ENCODE assay signal across 17 mouse cellular contexts in the genomic region with DNA sequence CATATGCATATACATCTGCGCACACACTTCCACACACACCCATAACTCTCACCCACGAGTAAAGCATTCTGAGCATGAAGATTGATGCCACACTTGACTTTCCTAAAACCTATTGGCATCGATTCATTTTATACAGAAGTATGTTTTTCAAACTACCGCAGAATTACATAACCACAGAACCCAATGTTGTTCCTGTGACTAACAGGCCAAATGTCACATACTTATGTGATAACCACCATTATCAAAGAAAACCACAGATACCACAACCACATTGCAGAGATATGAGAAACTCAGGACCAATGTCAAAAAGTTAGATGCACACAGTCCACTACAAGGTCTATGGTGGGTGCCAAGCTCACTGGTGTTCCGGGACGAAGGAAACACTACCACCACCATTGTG. TPM values are rescaled to one million over a fixed set of nuclear protein-coding genes. Genes with fewer than 3 reads are reported as not detected.
"Had no signal": no experiment of that assay in that cellular context is flagged by ENCODE, and none has a peak within 500 bp of the region (broad histone marks: within the 10 kb centered on the region; RNA-seq: fewer than 3 reads in every experiment).

No protein-coding gene starts in this region.

- H3K27me3 ChIP-seq: limb, embryonic 12.5 days; liver, embryonic 13.5 days; lung, embryonic 15.5 days; midbrain, embryonic 15.5 days; neural tube, embryonic 13.5 days had no signal

- H3K4me3 ChIP-seq: limb, embryonic 12.5 days; liver, embryonic 13.5 days; lung, embryonic 15.5 days; midbrain, embryonic 15.5 days; neural tube, embryonic 13.5 days had no signal

- H3K4me2 ChIP-seq: limb, embryonic 12.5 days; liver, embryonic 13.5 days; lung, embryonic 15.5 days; midbrain, embryonic 11.5 days; midbrain, embryonic 15.5 days; neural tube, embryonic 13.5 days had no signal

- H3K36me3 ChIP-seq: limb, embryonic 12.5 days; liver, embryonic 13.5 days; lung, embryonic 15.5 days; midbrain, embryonic 15.5 days; neural tube, embryonic 13.5 days had no signal

- H3K4me1 ChIP-seq: limb, embryonic 12.5 days; liver, embryonic 13.5 days; lung, embryonic 15.5 days; midbrain, embryonic 15.5 days; neural tube, embryonic 13.5 days had no signal

- H3K9ac ChIP-seq: limb, embryonic 12.5 days; liver, embryonic 13.5 days; liver, postnatal 0 days; lung, embryonic 15.5 days; midbrain, embryonic 15.5 days; neural tube, embryonic 13.5 days had no signal

- ATAC-seq: liver, postnatal 0 days; midbrain, embryonic 15.5 days had no signal

- DNase-seq: kidney, adult 9 months; kidney, postnatal 36 days; liver; liver, embryonic 13.5 days; liver, postnatal 0 days; retina, postnatal 1 day; right cerebral cortex, postnatal 4 days; spleen, adult 18-20 months; thymus, adult 18-20 months; thymus, postnatal 25 days had no signal

- H3K27ac ChIP-seq: kidney, postnatal 0 days; limb, embryonic 12.5 days; liver, embryonic 13.5 days; lung, embryonic 15.5 days; midbrain, embryonic 15.5 days; neural tube, embryonic 13.5 days had no signal

- H3K9me3 ChIP-seq: limb, embryonic 12.5 days; liver, embryonic 13.5 days; lung, embryonic 15.5 days; midbrain, embryonic 15.5 days; neural tube, embryonic 13.5 days had no signal

RNA-seq across cellular contexts. Expression of gene Shc3, which starts 50.3 kb away (rescaled TPM):
- total RNA-seq: megakaryocyte, adult 5-6 weeks had no signal
- polyA plus RNA-seq: liver, embryonic 13.5 days had no signal
